Mouse (Mus musculus): Measurements from ENCODE around the gene Ccdc148.
A peak's percentile ranks its signal among the peaks of the same experiment; 100 is the strongest.

Ccdc148 gene

GRCm38 (mm10) chr2:58906814-58907516, 253.5 kb downstream of the Ccdc148 start:
- peak in 1 of 2 experiments; percentile 15 for DNase-seq

- no peak for DNase-seq
Measured at GRCm38 (mm10) chr2:58905057-58905456, 255.4 kb downstream of the Ccdc148 start.

- no peak for DNase-seq
Measured at GRCm38 (mm10) chr2:58879876-58880275, 280.6 kb downstream of the Ccdc148 start.

GRCm38 (mm10) chr2:58859134-58859533, 301.3 kb downstream of the Ccdc148 start, which contains the start of gene Gm11099:
TSS of gene Gm11099 (plus strand) at chr2:58859434.
- no peak for DNase-seq

GRCm38 (mm10) chr2:58844499-58844898, 316.0 kb downstream of the Ccdc148 start:
- DNase-seq, result no peak

GRCm38 (mm10) chr2:58842443-58842842, 318.0 kb downstream of the Ccdc148 start:
- DNase-seq, result no peak

GRCm38 (mm10) chr2:58841021-58841420, 319.5 kb downstream of the Ccdc148 start:
- peak in 1 of 2 experiments; percentile 71 for DNase-seq

GRCm38 (mm10) chr2:58832253-58832980, 328.1 kb downstream of the Ccdc148 start:
- peak; percentile 62 to 75 for DNase-seq

- DNase-seq, result peak; percentile 69 to 75
Measured at GRCm38 (mm10) chr2:58829981-58830742, 330.3 kb downstream of the Ccdc148 start.

GRCm38 (mm10) chr2:58828910-58829600, 331.4 kb downstream of the Ccdc148 start:
- DNase-seq, result no peak

- no peak for DNase-seq
Measured at GRCm38 (mm10) chr2:58812941-58813340, 347.5 kb downstream of the Ccdc148 start.

GRCm38 (mm10) chr2:58799623-58800022, 360.9 kb downstream of the Ccdc148 start:
- DNase-seq, result no peak

GRCm38 (mm10) chr2:58799126-58799525, 361.4 kb downstream of the Ccdc148 start:
- no peak for DNase-seq

GRCm38 (mm10) chr2:58797506-58797905, 363.0 kb downstream of the Ccdc148 start:
- no peak for DNase-seq

GRCm38 (mm10) chr2:58795432-58795831, 365.1 kb downstream of the Ccdc148 start:
- DNase-seq, result no peak

GRCm38 (mm10) chr2:58794489-58794888, 366.0 kb downstream of the Ccdc148 start:
- no peak for DNase-seq

- no peak for DNase-seq
Measured at GRCm38 (mm10) chr2:58790361-58790760, 370.1 kb downstream of the Ccdc148 start.

- no peak for DNase-seq
Measured at GRCm38 (mm10) chr2:58789934-58790333, 370.5 kb downstream of the Ccdc148 start.

GRCm38 (mm10) chr2:58787360-58787759, 373.1 kb downstream of the Ccdc148 start:
- DNase-seq, result no peak

- no peak for DNase-seq
Measured at GRCm38 (mm10) chr2:58786681-58787080, 373.8 kb downstream of the Ccdc148 start.

GRCm38 (mm10) chr2:58786177-58786576, 374.3 kb downstream of the Ccdc148 start:
- DNase-seq, result no peak

GRCm38 (mm10) chr2:58783526-58783925, 377.0 kb downstream of the Ccdc148 start:
- no peak for DNase-seq

Measured in kidney, postnatal 36 days (tissue).